Mouse (Mus musculus) liver, postnatal 0 days (tissue): ENCODE measurements around the gene Rsad1.

Source experiments
- CTCF ChIP-seq: sonication (generic); IDR thresholded peaks from 2 replicates; pipeline ENCODE4 v1.5.1; 2016; ENCODE audit warnings: antibody characterized with exemption, low read depth
- EP300 ChIP-seq: IDR thresholded peaks from 2 replicates; pipeline ENCODE4 v1.6.1; 2016; ENCODE audit warnings: antibody characterized with exemption, low read depth, mild to moderate bottlenecking

- TF ChIP-seq CTCF: no peak
- no peak for TF ChIP-seq EP300
These were observed 26.0 kb upstream of the Rsad1 start for GRCm38 (mm10) chr11:94575036-94575435.
